Mouse (Mus musculus): ENCODE data around the gene Lrp8. TPM values are rescaled to one million over a fixed set of nuclear protein-coding genes. Genes with fewer than 3 reads are reported as not detected.

The Lrp8 gene
- polyA plus RNA-seq, 1 experiment from 2014 or later = 0.56 TPM

DNA sequence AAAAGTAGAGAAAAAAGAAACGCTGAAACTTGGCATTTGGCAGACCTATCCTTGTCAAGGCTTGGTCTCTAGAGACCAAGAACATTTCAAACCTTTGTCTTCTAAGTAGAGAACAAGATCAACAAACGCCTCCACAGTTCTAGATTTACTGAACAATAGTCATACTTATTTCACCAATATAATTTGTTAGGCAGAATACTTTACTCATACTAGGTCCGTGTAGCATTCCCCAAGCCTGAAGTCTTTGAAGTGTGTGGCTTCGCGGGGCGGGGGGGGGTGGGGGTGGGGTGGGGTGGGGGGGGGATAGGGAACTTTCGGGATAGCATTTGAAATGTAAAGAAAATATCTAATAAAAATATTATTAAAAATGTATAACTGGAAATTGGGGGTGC, 121.7 kb downstream of the Lrp8 start:
- no peak overlapping the region for H3K9ac ChIP-seq (replicated peaks; ENCODE audit: low read depth)
- H3K27me3 ChIP-seq (replicated peaks; ENCODE audit: insufficient read depth, low read length) = no peaks in the 10 kb centered on the region
- H3K27ac ChIP-seq (ENCODE audit: low read length) = peak overlapping the region; percentile 48; the same call in 1 of the 2 replicates
- WGBS = 29% methylated on average over 7 of the region's 7 CpGs
- TF ChIP-seq CTCF (IDR thresholded peaks at IDR 0.05) (no peak), EP300 (IDR thresholded peaks at IDR 0.05) (no peak)
- H3K4me2 ChIP-seq (replicated peaks; ENCODE audit: low read depth, low read length) = peak overlapping the region; percentile 86
- peaks cover 8% of the 10 kb centered on the region; the same call in 1 of the 2 replicates for H3K4me1 ChIP-seq (ENCODE audit: insufficient read depth, low read depth, low read length)
- no peak for DNase-seq (ENCODE audit: low spot score)
- no peaks in the 10 kb centered on the region for H3K9me3 ChIP-seq (ENCODE audit: low read length)
- no peak for ATAC-seq
- no peaks in the 10 kb centered on the region for H3K36me3 ChIP-seq (ENCODE audit: insufficient read depth, low read length)
- H3K4me3 ChIP-seq (ENCODE audit: low read depth, low read length) = peak overlapping the region; percentile 72

Other genes starting within 250 kb of the Lrp8 start
- 0.08 TPM in 1 of 2 replicates, not detected in the other for gene Dmrtb1, start 118.0 kb upstream of the Lrp8 start, polyA plus RNA-seq (2015; fragmentation: Nextera tagmentation; extraction: Ambion mirVana)
- 111 TPM in 2 replicates for gene Magoh, start 77.5 kb downstream of the Lrp8 start, polyA plus RNA-seq (2015; fragmentation: Nextera tagmentation; extraction: Ambion mirVana)
- 92.4 and 92.7 TPM in 2 replicates for gene 0610037L13Rik, start 87.6 kb downstream of the Lrp8 start, polyA plus RNA-seq (2015; fragmentation: Nextera tagmentation; extraction: Ambion mirVana)
- gene Cpt2, start 121.3 kb downstream of the Lrp8 start, polyA plus RNA-seq (2015; fragmentation: Nextera tagmentation; extraction: Ambion mirVana) = 32.2 and 33.9 TPM in 2 replicates
- 0.17 and 0.48 TPM in 2 replicates for gene Slc1a7, start 166.1 kb downstream of the Lrp8 start, polyA plus RNA-seq (2015; fragmentation: Nextera tagmentation; extraction: Ambion mirVana)